ENCODE assay signal across 28 mouse cellular contexts in the genomic region with DNA sequence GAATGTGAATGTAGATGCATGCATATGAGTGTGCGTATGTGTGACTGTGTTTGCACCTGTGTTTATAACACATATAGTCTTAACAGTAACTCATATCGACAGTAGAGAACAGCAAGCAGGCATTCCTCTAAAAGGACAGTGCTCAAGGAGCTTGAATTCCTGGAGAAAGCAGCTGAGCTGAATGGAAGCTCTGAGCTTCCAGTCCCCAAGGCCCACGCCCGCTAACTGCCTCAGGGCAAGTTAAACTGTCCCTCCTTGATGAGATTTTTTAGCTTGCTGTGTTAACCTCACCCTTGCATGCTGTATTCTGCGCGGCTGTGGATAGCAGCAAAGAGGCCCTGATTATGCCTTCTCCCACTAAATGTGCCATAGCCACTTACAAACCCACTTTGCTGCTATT.
DNase-seq lines count a peak whose midpoint lies in the region; ATAC-seq and TF ChIP-seq lines count a peak whose summit lies in the region.
"Had no signal": no experiment of that assay in that cellular context is flagged by ENCODE, and none has a peak within 500 bp of the region (broad histone marks: within the 10 kb centered on the region; RNA-seq: fewer than 3 reads in every experiment).

No protein-coding gene starts in this region.

- H3K27ac ChIP-seq in hindbrain, postnatal 0 days, result no peak overlapping the region
- H3K27ac ChIP-seq in hindbrain, embryonic 11.5 days (ENCODE audit: low read depth, low read length), result no peak overlapping the region
- H3K27ac ChIP-seq in midbrain, embryonic 14.5 days (replicated peaks; ENCODE audit: low read depth, low read length), result no peak overlapping the region; the same call in 1 of the 2 replicates
- no peak overlapping the region for H3K27ac ChIP-seq in midbrain, embryonic 16.5 days (ENCODE audit: low read length)
- H3K27ac ChIP-seq: embryonic facial prominence, embryonic 10.5 days; embryonic facial prominence, embryonic 13.5 days; forebrain, embryonic 13.5 days; hindbrain, embryonic 14.5 days; intestine, embryonic 15.5 days had no signal

- H3K4me3 ChIP-seq in hindbrain, postnatal 0 days (ENCODE audit: low read length), result no peak overlapping the region
- H3K4me3 ChIP-seq in hindbrain, embryonic 11.5 days (ENCODE audit: low read depth, low read length), result no peak overlapping the region
- H3K4me3 ChIP-seq in midbrain, embryonic 14.5 days (replicated peaks; ENCODE audit: low read depth, low read length), result no peak overlapping the region
- no peak overlapping the region for H3K4me3 ChIP-seq in midbrain, embryonic 16.5 days (ENCODE audit: low read depth, low read length)
- H3K4me3 ChIP-seq: embryonic facial prominence, embryonic 10.5 days; embryonic facial prominence, embryonic 13.5 days; erythroblast, embryonic 14.5 days; forebrain, embryonic 13.5 days; intestine, embryonic 15.5 days had no signal

- intact Hi-C loops in heart, postnatal 25 days (cut with DNase I), result no loop called here
- intact Hi-C loops in left cerebral cortex, postnatal 36 days (cut with DNase I), result no loop called here

- no peaks in the 10 kb centered on the region for H3K36me3 ChIP-seq in hindbrain, postnatal 0 days (ENCODE audit: insufficient read depth, low read length)
- H3K36me3 ChIP-seq in hindbrain, embryonic 11.5 days (ENCODE audit: control insufficient read depth, insufficient read depth, low read length), result no peaks in the 10 kb centered on the region
- no peaks in the 10 kb centered on the region for H3K36me3 ChIP-seq in midbrain, embryonic 14.5 days (ENCODE audit: control insufficient read depth, insufficient read depth, low read length)
- no peaks in the 10 kb centered on the region for H3K36me3 ChIP-seq in midbrain, embryonic 16.5 days (ENCODE audit: control insufficient read depth, insufficient read depth, low read length)
- H3K36me3 ChIP-seq: embryonic facial prominence, embryonic 10.5 days; embryonic facial prominence, embryonic 13.5 days; G1E; intestine, embryonic 15.5 days had no signal

- no peaks in the 10 kb centered on the region for H3K4me1 ChIP-seq in hindbrain, postnatal 0 days (ENCODE audit: insufficient read depth, low read length)
- H3K4me1 ChIP-seq in hindbrain, embryonic 11.5 days (replicated peaks; ENCODE audit: control insufficient read depth, insufficient read depth, low read length), result no peaks in the 10 kb centered on the region
- peaks cover 3% of the 10 kb centered on the region; the same call in 1 of the 2 replicates for H3K4me1 ChIP-seq in midbrain, embryonic 14.5 days (ENCODE audit: control insufficient read depth, insufficient read depth, low read length)
- no peaks in the 10 kb centered on the region; the same call in 1 of the 2 replicates for H3K4me1 ChIP-seq in midbrain, embryonic 16.5 days (ENCODE audit: control insufficient read depth, insufficient read depth, low read length)
- H3K4me1 ChIP-seq: intestine, embryonic 15.5 days had no signal

- TF ChIP-seq CTCF in hindbrain, postnatal 0 days (IDR thresholded peaks at IDR 0.05; ENCODE audit: low read depth), result no peak
- no peak for TF ChIP-seq CTCF in brain, embryonic 14.5 days (IDR thresholded peaks at IDR 0.05; ENCODE audit: borderline replicate concordance, extremely low read depth, insufficient read depth, insufficient read length)

- no peaks in the 10 kb centered on the region for H3K9me3 ChIP-seq in hindbrain, postnatal 0 days (ENCODE audit: low read length)
- H3K9me3 ChIP-seq in hindbrain, embryonic 11.5 days (ENCODE audit: control insufficient read depth, low read length), result no peaks in the 10 kb centered on the region
- H3K9me3 ChIP-seq in midbrain, embryonic 14.5 days (ENCODE audit: control insufficient read depth, low read length), result no peaks in the 10 kb centered on the region
- no peaks in the 10 kb centered on the region for H3K9me3 ChIP-seq in midbrain, embryonic 16.5 days (replicated peaks; ENCODE audit: control insufficient read depth, low read length, poor library complexity, severe bottlenecking)
- H3K9me3 ChIP-seq: embryonic facial prominence, embryonic 10.5 days; embryonic facial prominence, embryonic 13.5 days; forebrain, embryonic 13.5 days; intestine, embryonic 15.5 days had no signal

- 75% methylated on average over 6 of the region's 6 CpGs for WGBS in hindbrain, postnatal 0 days
- 79% methylated on average over 6 of the region's 6 CpGs for WGBS in hindbrain, embryonic 11.5 days
- 60% methylated on average over 6 of the region's 6 CpGs for WGBS in midbrain, embryonic 14.5 days
- WGBS in midbrain, embryonic 16.5 days, result 67% methylated on average over 6 of the region's 6 CpGs

- no peak for TF ChIP-seq POLR2A in brain, embryonic 14.5 days (IDR thresholded peaks at IDR 0.05; ENCODE audit: borderline replicate concordance, extremely low read depth, insufficient read depth, insufficient read length, poor library complexity, severe bottlenecking)

- H3K27me3 ChIP-seq in hindbrain, postnatal 0 days (ENCODE audit: insufficient read depth, low read length), result no peaks in the 10 kb centered on the region
- no peaks in the 10 kb centered on the region for H3K27me3 ChIP-seq in hindbrain, embryonic 11.5 days (ENCODE audit: control insufficient read depth, insufficient read depth, low read length)
- no peaks in the 10 kb centered on the region for H3K27me3 ChIP-seq in midbrain, embryonic 14.5 days (ENCODE audit: control insufficient read depth, insufficient read depth, low read length)
- H3K27me3 ChIP-seq in midbrain, embryonic 16.5 days (ENCODE audit: control insufficient read depth, insufficient read depth, low read depth, low read length), result no peaks in the 10 kb centered on the region
- H3K27me3 ChIP-seq: intestine, embryonic 15.5 days; Patski had no signal

- no peak for ATAC-seq in hindbrain, postnatal 0 days
- no peak for ATAC-seq in hindbrain, embryonic 11.5 days (ENCODE audit: low FRiP score)
- no peak for ATAC-seq in midbrain, embryonic 14.5 days (ENCODE audit: low FRiP score, low TSS enrichment)
- ATAC-seq in midbrain, embryonic 16.5 days, result no peak
- ATAC-seq: forebrain, embryonic 13.5 days; forebrain, embryonic 16.5 days; intestine, embryonic 15.5 days; Patski had no signal

- no peak overlapping the region for H3K9ac ChIP-seq in hindbrain, postnatal 0 days (replicated peaks; ENCODE audit: low read length)
- H3K9ac ChIP-seq in hindbrain, embryonic 11.5 days (ENCODE audit: low read depth, low read length), result no peak overlapping the region
- H3K9ac ChIP-seq in midbrain, embryonic 14.5 days (replicated peaks; ENCODE audit: low read length), result no peak overlapping the region
- H3K9ac ChIP-seq in midbrain, embryonic 16.5 days (ENCODE audit: low read depth, low read length), result no peak overlapping the region
- H3K9ac ChIP-seq: embryonic facial prominence, embryonic 13.5 days; forebrain, embryonic 13.5 days; hindbrain, embryonic 14.5 days; intestine, embryonic 15.5 days had no signal

- no peak overlapping the region for H3K4me2 ChIP-seq in hindbrain, postnatal 0 days (ENCODE audit: low read depth, low read length)
- H3K4me2 ChIP-seq in hindbrain, embryonic 11.5 days (replicated peaks; ENCODE audit: low read depth, low read length), result no peak overlapping the region
- H3K4me2 ChIP-seq in midbrain, embryonic 14.5 days (ENCODE audit: low read length), result no peak overlapping the region
- no peak overlapping the region for H3K4me2 ChIP-seq in midbrain, embryonic 16.5 days (ENCODE audit: low read length)
- H3K4me2 ChIP-seq: embryonic facial prominence, embryonic 13.5 days; forebrain, embryonic 13.5 days; heart, embryonic 11.5 days; hindbrain, embryonic 14.5 days; intestine, embryonic 15.5 days had no signal

- peak; percentile 61 for DNase-seq in heart, adult 11 months
- DNase-seq in heart, postnatal 25 days (ENCODE audit: low spot score), result no peak
- DNase-seq in hindbrain, postnatal 0 days (ENCODE audit: low spot score), result peak; percentile 5
- DNase-seq in hindbrain, embryonic 11.5 days (ENCODE audit: low spot score), result no peak
- DNase-seq in midbrain, embryonic 14.5 days, result peak; percentile 48
- peak; percentile 51 for DNase-seq in brain, embryonic 14.5 days (ENCODE audit: low read depth)
- no peak for DNase-seq in left cerebral cortex, postnatal 36 days (ENCODE audit: low spot score in 2 of 2)
- DNase-seq: adrenal gland, adult 2 months; adrenal gland, postnatal 14 days; cerebellum, adult 11-12 months; cerebellum, adult 8-10 months; cerebellum, postnatal 10 days; cerebellum, postnatal 36 days; embryo, embryonic 11 days; gastrocnemius, postnatal 10 days; gastrocnemius, postnatal 36 days; heart, postnatal 36 days had no signal

Comparison
In these comparisons a context has a peak if more than half of its experiments do, and no peak if none do; other contexts are left out.
1. DNase-seq: peak in heart, adult 11 months (single experiment), hindbrain, postnatal 0 days (single experiment), midbrain, embryonic 14.5 days (single experiment) and brain, embryonic 14.5 days (single experiment); none in heart, postnatal 25 days (single experiment), hindbrain, embryonic 11.5 days (single experiment) and left cerebral cortex, postnatal 36 days (0 of 2).